Mouse (Mus musculus): ENCODE results near the gene Gm20481. TPM values are rescaled to one million over a fixed set of nuclear protein-coding genes. Genes with fewer than 3 reads are reported as not detected.

Gene Gm20481
- polyA plus RNA-seq, 1 experiment from 2014 or later, result 0.55 TPM

DNA sequence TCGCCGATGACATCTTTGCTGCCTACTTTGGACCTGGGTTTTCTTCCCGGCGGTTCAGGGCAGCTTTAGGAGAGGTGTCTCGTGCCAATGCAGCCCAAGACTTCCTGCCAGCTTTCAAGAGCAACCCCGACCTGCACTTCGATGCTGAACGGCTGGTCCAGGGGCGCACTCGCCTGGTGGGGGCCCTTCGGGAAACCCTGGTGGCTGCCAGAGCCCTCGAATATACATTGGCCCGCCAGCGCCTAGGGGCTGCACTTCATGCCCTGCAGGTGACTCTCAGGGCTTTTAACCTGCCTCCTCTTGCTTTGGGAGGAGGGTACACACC lies 48.0 kb downstream of the Gm20481 start:
- ATAC-seq (ENCODE audit: insufficient number of reproducible peaks, insufficient read depth, low FRiP score, low read depth), result no peak
- Histone ChIP-seq H3K4me2 (ENCODE audit: low read length) (no peak overlapping the region), H3K27ac (replicated peaks in 1 of 2; ENCODE audit: control insufficient read depth in 1 of 2, insufficient read depth in 1 of 2, low read depth in 2 of 2, low read length in 2 of 2) (no peak overlapping the region), H3K4me3 (ENCODE audit: control insufficient read depth in 1 of 2, insufficient read depth in 1 of 2, low read depth in 1 of 2, low read length in 2 of 2) (no peak overlapping the region), H3K9ac (ENCODE audit: low read length) (no peak overlapping the region), H3K27me3 (ENCODE audit: control insufficient read depth, insufficient read depth, low read length) (no peaks in the 10 kb centered on the region), H3K9me3 (ENCODE audit: control insufficient read depth, low read length) (no peaks in the 10 kb centered on the region), H3K4me1 (ENCODE audit: control insufficient read depth in 2 of 2, insufficient read depth in 2 of 2, low read length in 2 of 2) (peaks cover 17 to 20% of the 10 kb centered on the region in 2 experiments), H3K36me3 (ENCODE audit: control insufficient read depth, insufficient read depth, low read length) (peaks cover 34% of the 10 kb centered on the region)
- WGBS, result 65% methylated on average over 14 of the region's 14 CpGs

DNA sequence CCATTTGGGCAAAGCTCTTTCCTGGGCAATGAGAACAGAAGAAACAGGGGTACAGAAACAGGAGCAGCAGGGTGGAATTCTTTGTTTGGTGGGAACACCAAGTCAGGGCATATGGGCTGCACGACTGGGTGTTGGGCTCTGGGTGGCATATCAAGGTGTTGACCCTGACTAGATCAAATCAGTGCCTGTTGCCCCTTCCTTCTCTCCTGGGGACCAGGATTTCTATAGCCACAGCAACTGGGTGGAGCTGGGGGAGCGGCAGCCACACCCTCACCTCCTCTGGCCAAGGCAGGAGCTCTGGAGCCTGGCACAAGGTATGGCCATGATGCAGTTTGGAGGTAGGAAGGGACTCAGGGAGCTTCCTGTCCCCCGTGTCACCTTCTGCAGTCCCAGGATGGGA lies 48.5 kb downstream of the Gm20481 start:
- 85% methylated on average over 3 of the region's 3 CpGs for WGBS
- Histone ChIP-seq H3K9me3 (ENCODE audit: control insufficient read depth, low read length) (no peaks in the 10 kb centered on the region), H3K27ac (replicated peaks in 1 of 2; ENCODE audit: control insufficient read depth in 1 of 2, insufficient read depth in 1 of 2, low read depth in 2 of 2, low read length in 2 of 2) (no peak overlapping the region), H3K4me3 (ENCODE audit: control insufficient read depth in 1 of 2, insufficient read depth in 1 of 2, low read depth in 1 of 2, low read length in 2 of 2) (no peak overlapping the region), H3K27me3 (ENCODE audit: control insufficient read depth, insufficient read depth, low read length) (no peaks in the 10 kb centered on the region), H3K4me2 (ENCODE audit: low read length) (no peak overlapping the region), H3K9ac (ENCODE audit: low read length) (no peak overlapping the region), H3K4me1 (ENCODE audit: control insufficient read depth in 2 of 2, insufficient read depth in 2 of 2, low read length in 2 of 2) (peaks cover 17 to 20% of the 10 kb centered on the region in 2 experiments), H3K36me3 (ENCODE audit: control insufficient read depth, insufficient read depth, low read length) (peaks cover 29% of the 10 kb centered on the region)
- no peak for ATAC-seq (ENCODE audit: insufficient number of reproducible peaks, insufficient read depth, low FRiP score, low read depth)

GRCm38 (mm10) chr17:35019894-35020293 lies 50.2 kb downstream of the Gm20481 start:
- no peaks in the 10 kb centered on the region for H3K9me3 ChIP-seq (ENCODE audit: control insufficient read depth, low read length)
- H3K27ac ChIP-seq (replicated peaks in 1 of 2; ENCODE audit: control insufficient read depth in 1 of 2, insufficient read depth in 1 of 2, low read depth in 2 of 2, low read length in 2 of 2), result no peak overlapping the region
- peaks cover 27 to 36% of the 10 kb centered on the region in 2 experiments for H3K4me1 ChIP-seq (ENCODE audit: control insufficient read depth in 2 of 2, insufficient read depth in 2 of 2, low read length in 2 of 2)
- no peaks in the 10 kb centered on the region for H3K27me3 ChIP-seq (ENCODE audit: control insufficient read depth, insufficient read depth, low read length)
- ATAC-seq (ENCODE audit: insufficient number of reproducible peaks, insufficient read depth, low FRiP score, low read depth), result no peak
- H3K4me3 ChIP-seq (ENCODE audit: control insufficient read depth in 1 of 2, insufficient read depth in 1 of 2, low read depth in 1 of 2, low read length in 2 of 2), result no peak overlapping the region
- WGBS, result 70% methylated on average over 11 of the region's 11 CpGs
- H3K36me3 ChIP-seq (ENCODE audit: control insufficient read depth, insufficient read depth, low read length), result peaks cover 12% of the 10 kb centered on the region
- no peak overlapping the region for H3K4me2 ChIP-seq (ENCODE audit: low read length)
- H3K9ac ChIP-seq (ENCODE audit: low read length), result no peak overlapping the region

- no peak overlapping the region for H3K4me2 ChIP-seq (ENCODE audit: low read length)
- H3K4me1 ChIP-seq (ENCODE audit: control insufficient read depth in 2 of 2, insufficient read depth in 2 of 2, low read length in 2 of 2), result peaks cover 27 to 36% of the 10 kb centered on the region in 2 experiments
- WGBS, result 88% methylated on average over 8 of the region's 8 CpGs
- H3K36me3 ChIP-seq (ENCODE audit: control insufficient read depth, insufficient read depth, low read length), result peaks cover 5% of the 10 kb centered on the region
- ATAC-seq (ENCODE audit: insufficient number of reproducible peaks, insufficient read depth, low FRiP score, low read depth), result no peak
- H3K9me3 ChIP-seq (ENCODE audit: control insufficient read depth, low read length), result no peaks in the 10 kb centered on the region
- H3K27me3 ChIP-seq (ENCODE audit: control insufficient read depth, insufficient read depth, low read length), result no peaks in the 10 kb centered on the region
- H3K4me3 ChIP-seq (ENCODE audit: control insufficient read depth in 1 of 2, insufficient read depth in 1 of 2, low read depth in 1 of 2, low read length in 2 of 2), result no peak overlapping the region
- no peak overlapping the region for H3K9ac ChIP-seq (ENCODE audit: low read length)
- no peak overlapping the region for H3K27ac ChIP-seq (replicated peaks in 1 of 2; ENCODE audit: control insufficient read depth in 1 of 2, insufficient read depth in 1 of 2, low read depth in 2 of 2, low read length in 2 of 2)
Measured at GRCm38 (mm10) chr17:35020551-35020950, 50.8 kb downstream of the Gm20481 start.

DNA sequence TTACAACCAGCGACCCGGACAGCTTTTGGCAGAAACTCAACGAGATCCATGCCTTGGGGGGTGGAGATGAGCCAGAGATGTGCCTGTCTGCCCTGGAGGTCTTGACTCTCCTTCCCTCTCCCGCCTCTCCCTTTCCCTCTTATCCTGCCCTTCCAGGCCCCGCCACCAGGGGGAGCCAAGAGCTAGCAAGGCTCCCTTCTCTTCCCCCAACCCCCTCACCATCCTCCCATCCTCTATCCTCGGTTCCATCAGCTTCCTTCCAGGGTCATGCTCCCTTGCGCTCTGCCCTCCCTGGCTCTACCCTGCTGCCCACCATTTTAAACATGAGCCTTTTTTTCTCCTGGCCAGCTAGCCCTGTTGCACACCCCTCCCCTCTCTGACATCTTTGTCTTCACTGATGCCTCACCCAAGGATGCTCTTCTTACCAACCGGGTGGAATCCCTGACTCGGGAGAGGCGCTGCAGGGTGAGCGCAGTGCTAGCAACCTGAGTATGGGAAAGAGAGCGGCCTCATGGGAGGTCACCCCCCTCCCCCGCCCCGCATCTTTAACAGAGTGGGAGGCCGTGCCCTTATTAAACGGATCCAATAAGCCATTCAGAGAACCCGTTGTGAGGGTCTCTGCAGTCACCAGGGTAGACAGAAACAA lies 51.6 kb downstream of the Gm20481 start:
- no peak overlapping the region for H3K4me3 ChIP-seq (ENCODE audit: control insufficient read depth in 1 of 2, insufficient read depth in 1 of 2, low read depth in 1 of 2, low read length in 2 of 2)
- H3K27me3 ChIP-seq (ENCODE audit: control insufficient read depth, insufficient read depth, low read length), result no peaks in the 10 kb centered on the region
- H3K36me3 ChIP-seq (ENCODE audit: control insufficient read depth, insufficient read depth, low read length), result no peaks in the 10 kb centered on the region
- H3K27ac ChIP-seq (replicated peaks in 1 of 2; ENCODE audit: control insufficient read depth in 1 of 2, insufficient read depth in 1 of 2, low read depth in 2 of 2, low read length in 2 of 2), result peak overlapping the region; percentile 63 to 78
- 5% methylated on average over 17 of the region's 17 CpGs for WGBS
- peak overlapping the region; percentile 26 for H3K4me2 ChIP-seq (ENCODE audit: low read length)
- H3K9me3 ChIP-seq (ENCODE audit: control insufficient read depth, low read length), result no peaks in the 10 kb centered on the region
- peaks cover 23 to 31% of the 10 kb centered on the region in 2 experiments for H3K4me1 ChIP-seq (ENCODE audit: control insufficient read depth in 2 of 2, insufficient read depth in 2 of 2, low read length in 2 of 2)
- H3K9ac ChIP-seq (ENCODE audit: low read length), result no peak overlapping the region
- peak; percentile 16; the same call in 1 of the 2 replicates for ATAC-seq (ENCODE audit: insufficient number of reproducible peaks, insufficient read depth, low FRiP score, low read depth)

Other genes with a start within 250 kb of the Gm20481 start
- 0.13 and 0.23 TPM in 2 replicates for gene C4b, start 226.0 kb upstream of the Gm20481 start, polyA plus RNA-seq (2014; fragmentation: Nextera tagmentation; extraction: Ambion mirVana)
- not detected in 2 replicates for gene Cyp21a1, start 165.4 kb upstream of the Gm20481 start, polyA plus RNA-seq (2014; fragmentation: Nextera tagmentation; extraction: Ambion mirVana)
- 17.1 and 18.4 TPM in 2 replicates for gene Stk19, start 133.0 kb upstream of the Gm20481 start, polyA plus RNA-seq (2014; fragmentation: Nextera tagmentation; extraction: Ambion mirVana)
- gene Dxo, start 132.9 kb upstream of the Gm20481 start, polyA plus RNA-seq (2014; fragmentation: Nextera tagmentation; extraction: Ambion mirVana), result 26.6 and 33.1 TPM in 2 replicates
- gene Skiv2l, start 119.7 kb upstream of the Gm20481 start, polyA plus RNA-seq (2014; fragmentation: Nextera tagmentation; extraction: Ambion mirVana), result 22.4 and 23.0 TPM in 2 replicates
- gene Nelfe, start 119.5 kb upstream of the Gm20481 start, polyA plus RNA-seq (2014; fragmentation: Nextera tagmentation; extraction: Ambion mirVana), result 65.7 and 65.8 TPM in 2 replicates
- gene Cfb, start 107.4 kb upstream of the Gm20481 start, polyA plus RNA-seq (2014; fragmentation: Nextera tagmentation; extraction: Ambion mirVana), result 1.2 and 2.7 TPM in 2 replicates
- gene Zbtb12, start 90.4 kb upstream of the Gm20481 start, polyA plus RNA-seq (2014; fragmentation: Nextera tagmentation; extraction: Ambion mirVana), result 0.38 and 0.53 TPM in 2 replicates
- not detected in 2 replicates for gene Gm20547, start 87.9 kb upstream of the Gm20481 start, polyA plus RNA-seq (2014; fragmentation: Nextera tagmentation; extraction: Ambion mirVana)
- gene C2, start 71.6 kb upstream of the Gm20481 start, polyA plus RNA-seq (2014; fragmentation: Nextera tagmentation; extraction: Ambion mirVana), result 1.0 and 1.2 TPM in 2 replicates
- 31.4 and 35.2 TPM in 2 replicates for gene Ehmt2, start 71.4 kb upstream of the Gm20481 start, polyA plus RNA-seq (2014; fragmentation: Nextera tagmentation; extraction: Ambion mirVana)
- gene Slc44a4, start 55.4 kb upstream of the Gm20481 start, polyA plus RNA-seq (2014; fragmentation: Nextera tagmentation; extraction: Ambion mirVana), result not detected in 2 replicates
- gene Neu1, start 38.7 kb upstream of the Gm20481 start, polyA plus RNA-seq (2014; fragmentation: Nextera tagmentation; extraction: Ambion mirVana), result 13.7 and 14.6 TPM in 2 replicates
- 0.09 and 0.19 TPM in 2 replicates for gene Hspa1b, start 10.7 kb upstream of the Gm20481 start, polyA plus RNA-seq (2014; fragmentation: Nextera tagmentation; extraction: Ambion mirVana)
- gene Hspa1a, start 2.2 kb downstream of the Gm20481 start, polyA plus RNA-seq (2014; fragmentation: Nextera tagmentation; extraction: Ambion mirVana), result 2.3 and 2.9 TPM in 2 replicates
- 2.2 and 2.7 TPM in 2 replicates for gene Hspa1l, start 2.8 kb downstream of the Gm20481 start, polyA plus RNA-seq (2014; fragmentation: Nextera tagmentation; extraction: Ambion mirVana)
- gene Lsm2, start 11.9 kb downstream of the Gm20481 start, polyA plus RNA-seq (2014; fragmentation: Nextera tagmentation; extraction: Ambion mirVana), result 132 and 136 TPM in 2 replicates
- 41.7 and 42.9 TPM in 2 replicates for gene Vars, start 31.1 kb downstream of the Gm20481 start, polyA plus RNA-seq (2014; fragmentation: Nextera tagmentation; extraction: Ambion mirVana)
- 0.28 and 0.42 TPM in 2 replicates for gene Vwa7, start 46.7 kb downstream of the Gm20481 start, polyA plus RNA-seq (2014; fragmentation: Nextera tagmentation; extraction: Ambion mirVana)
- 1.5 and 2.2 TPM in 2 replicates for gene Sapcd1, start 58.1 kb downstream of the Gm20481 start, polyA plus RNA-seq (2014; fragmentation: Nextera tagmentation; extraction: Ambion mirVana)
- gene Msh5, start 76.8 kb downstream of the Gm20481 start, polyA plus RNA-seq (2014; fragmentation: Nextera tagmentation; extraction: Ambion mirVana), result 2.6 and 3.5 TPM in 2 replicates
- gene Clic1, start 80.1 kb downstream of the Gm20481 start, polyA plus RNA-seq (2014; fragmentation: Nextera tagmentation; extraction: Ambion mirVana), result 108 TPM in 2 replicates
- 186 and 222 TPM in 2 replicates for gene Ddah2, start 89.1 kb downstream of the Gm20481 start, polyA plus RNA-seq (2014; fragmentation: Nextera tagmentation; extraction: Ambion mirVana)
- not detected in 2 replicates for gene Ly6g6c, start 95.5 kb downstream of the Gm20481 start, polyA plus RNA-seq (2014; fragmentation: Nextera tagmentation; extraction: Ambion mirVana)
- 0.54 and 0.73 TPM in 2 replicates for gene Mpig6b, start 96.3 kb downstream of the Gm20481 start, polyA plus RNA-seq (2014; fragmentation: Nextera tagmentation; extraction: Ambion mirVana)
- gene Ly6g6e, start 107.0 kb downstream of the Gm20481 start, polyA plus RNA-seq (2014; fragmentation: Nextera tagmentation; extraction: Ambion mirVana), result 0.32 TPM in 1 of 2 replicates, not detected in the other
- 1.9 and 2.6 TPM in 2 replicates for gene Ly6g6d, start 108.2 kb downstream of the Gm20481 start, polyA plus RNA-seq (2014; fragmentation: Nextera tagmentation; extraction: Ambion mirVana)
- not detected in 2 replicates for gene Ly6g6f, start 115.7 kb downstream of the Gm20481 start, polyA plus RNA-seq (2014; fragmentation: Nextera tagmentation; extraction: Ambion mirVana)
- gene Abhd16a, start 119.4 kb downstream of the Gm20481 start, polyA plus RNA-seq (2014; fragmentation: Nextera tagmentation; extraction: Ambion mirVana), result 61.9 and 64.5 TPM in 2 replicates
- gene Ly6g5c, start 138.4 kb downstream of the Gm20481 start, polyA plus RNA-seq (2014; fragmentation: Nextera tagmentation; extraction: Ambion mirVana), result 0.59 TPM in 1 of 2 replicates, not detected in the other
- gene Ly6g5b, start 145.5 kb downstream of the Gm20481 start, polyA plus RNA-seq (2014; fragmentation: Nextera tagmentation; extraction: Ambion mirVana), result 0.28 TPM in 1 of 2 replicates, not detected in the other
- 10.0 and 11.4 TPM in 2 replicates for gene Gpank1, start 151.5 kb downstream of the Gm20481 start, polyA plus RNA-seq (2014; fragmentation: Nextera tagmentation; extraction: Ambion mirVana)
- gene Csnk2b, start 152.1 kb downstream of the Gm20481 start, polyA plus RNA-seq (2014; fragmentation: Nextera tagmentation; extraction: Ambion mirVana), result 219 and 234 TPM in 2 replicates
- gene D17H6S53E, start 156.5 kb downstream of the Gm20481 start, polyA plus RNA-seq (2014; fragmentation: Nextera tagmentation; extraction: Ambion mirVana), result 8.7 and 10.1 TPM in 2 replicates
- gene Apom, start 162.1 kb downstream of the Gm20481 start, polyA plus RNA-seq (2014; fragmentation: Nextera tagmentation; extraction: Ambion mirVana), result 0.34 TPM in 1 of 2 replicates, not detected in the other
- gene Bag6, start 165.3 kb downstream of the Gm20481 start, polyA plus RNA-seq (2014; fragmentation: Nextera tagmentation; extraction: Ambion mirVana), result 63.3 and 68.6 TPM in 2 replicates
- 81.9 and 138 TPM in 2 replicates for gene Prrc2a, start 195.0 kb downstream of the Gm20481 start, polyA plus RNA-seq (2014; fragmentation: Nextera tagmentation; extraction: Ambion mirVana)
- gene Aif1, start 206.2 kb downstream of the Gm20481 start, polyA plus RNA-seq (2014; fragmentation: Nextera tagmentation; extraction: Ambion mirVana), result 7.4 and 9.4 TPM in 2 replicates
- gene Lst1, start 218.5 kb downstream of the Gm20481 start, polyA plus RNA-seq (2014; fragmentation: Nextera tagmentation; extraction: Ambion mirVana), result 9.5 and 11.2 TPM in 2 replicates
- 0.40 and 0.61 TPM in 2 replicates for gene Ltb, start 224.5 kb downstream of the Gm20481 start, polyA plus RNA-seq (2014; fragmentation: Nextera tagmentation; extraction: Ambion mirVana)
- gene Tnf, start 232.1 kb downstream of the Gm20481 start, polyA plus RNA-seq (2014; fragmentation: Nextera tagmentation; extraction: Ambion mirVana), result not detected in 2 replicates
- not detected in 2 replicates for gene Lta, start 235.4 kb downstream of the Gm20481 start, polyA plus RNA-seq (2014; fragmentation: Nextera tagmentation; extraction: Ambion mirVana)